Mouse (Mus musculus) MEL (cell line): ENCODE data around the gene Sv2c. TPM values are rescaled to one million over a fixed set of nuclear protein-coding genes. Genes with fewer than 3 reads are reported as not detected.

ENCODE experiments used
- DNase-seq: peaks from one replicate; pipeline ENCODE4 v3.0.0; 2011; ENCODE audit warnings: low read depth, low spot score
- H3K27ac ChIP-seq: 2 replicates; pipeline ENCODE4 v1.5.1; 2012; ENCODE audit warnings: low read depth, mild to moderate bottlenecking, control low read depth, low read length, moderate library complexity; ENCODE audit not compliant: control insufficient read depth
- H3K27me3 ChIP-seq, 2 experiments: fragments of 150-350 bp in 1 of 2; sonication (generic) in 1 of 2; 2 replicates each; pipeline ENCODE4 v1.6.1; 2012; ENCODE audit warnings: low read length in 2 of 2, mild to moderate bottlenecking in 2 of 2, improper control_type of control experiment in 1 of 2, moderate library complexity in 1 of 2; ENCODE audit not compliant: insufficient read depth in 2 of 2, control insufficient read depth in 1 of 2
- H3K36me3 ChIP-seq, 2 experiments: 2 replicates each; pipeline ENCODE4 v1.6.1; 2012 to 2014; ENCODE audit warnings: low read length in 2 of 2, improper control_type of control experiment in 1 of 2, inconsistent platforms in 1 of 2, mild to moderate bottlenecking in 1 of 2; ENCODE audit not compliant: insufficient read depth in 2 of 2, control insufficient read depth in 1 of 2
- H3K4me1 ChIP-seq, 2 experiments: fragments of 150-350 bp in 1 of 2; sonication (generic) in 1 of 2; 2 replicates each; pipeline ENCODE4 v1.6.1; 2012; ENCODE audit warnings: low read length in 2 of 2, improper control_type of control experiment in 1 of 2, mild to moderate bottlenecking in 1 of 2; ENCODE audit not compliant: insufficient read depth in 2 of 2, control insufficient read depth in 1 of 2
- H3K4me3 ChIP-seq, 2 experiments: fragments of 150-350 bp in 1 of 2; sonication (generic) in 1 of 2; 2 replicates each; pipeline ENCODE4 v1.5.1; 2012; ENCODE audit warnings: low read depth in 2 of 2, low read length in 2 of 2, mild to moderate bottlenecking in 2 of 2, moderate library complexity in 2 of 2, control low read depth in 1 of 2, improper control_type of control experiment in 1 of 2; ENCODE audit not compliant: control insufficient read depth in 1 of 2, insufficient read depth in 1 of 2
- H3K79me2 ChIP-seq: 2 replicates; pipeline ENCODE4 v1.6.1; 2012; ENCODE audit warnings: mild to moderate bottlenecking, low read length, moderate library complexity; ENCODE audit not compliant: control insufficient read depth, poor library complexity, insufficient read depth
- H3K9ac ChIP-seq: 2 replicates; pipeline ENCODE4 v1.6.1; 2012; ENCODE audit warnings: low read depth, mild to moderate bottlenecking, control low read depth, low read length, moderate library complexity; ENCODE audit not compliant: control insufficient read depth, poor library complexity, severe bottlenecking
- H3K9me3 ChIP-seq: fragments of 150-350 bp; sonication (generic); replicated peaks from 2 replicates; pipeline ENCODE4 v1.6.1; 2012; ENCODE audit warnings: mild to moderate bottlenecking, low read length, improper control_type of control experiment, moderate library complexity; ENCODE audit not compliant: insufficient read depth
- BHLHE40 ChIP-seq: IDR thresholded peaks from 2 replicates; pipeline ENCODE4 v1.6.1; 2012; ENCODE audit warnings: low read depth, mild to moderate bottlenecking, inconsistent platforms, low read length, improper control_type of control experiment, borderline replicate concordance
- CHD1 ChIP-seq: IDR thresholded peaks from 2 replicates; pipeline ENCODE4 v1.6.1; 2012; ENCODE audit warnings: low read depth, mild to moderate bottlenecking, inconsistent platforms, low read length, improper control_type of control experiment
- E2F4 ChIP-seq: IDR thresholded peaks from 2 replicates; pipeline ENCODE4 v1.6.1; 2011; ENCODE audit warnings: low read depth, low read length, improper control_type of control experiment, borderline replicate concordance
- ETS1 ChIP-seq: IDR thresholded peaks from 2 replicates; pipeline ENCODE4 v1.6.1; 2012; ENCODE audit warnings: low read depth, mild to moderate bottlenecking, inconsistent platforms, low read length, improper control_type of control experiment, moderate library complexity
- GABPA ChIP-seq: IDR thresholded peaks from 2 replicates; pipeline ENCODE4 v1.6.1; 2012; ENCODE audit warnings: low read depth, mild to moderate bottlenecking, inconsistent platforms, low read length, improper control_type of control experiment, moderate library complexity
- KAT2A ChIP-seq: conservative IDR thresholded peaks from 2 replicates; pipeline ENCODE4 v1.6.1; 2012; ENCODE audit warnings: low read depth, low read length, improper control_type of control experiment, inconsistent platforms
- MEF2A ChIP-seq: IDR thresholded peaks from 2 replicates; pipeline ENCODE4 v1.6.1; 2014; ENCODE audit warnings: low read depth, mild to moderate bottlenecking, inconsistent platforms, low read length, improper control_type of control experiment; ENCODE audit not compliant: poor library complexity, insufficient replicate concordance, severe bottlenecking; ENCODE audit errors: extremely low read depth
- NELFE ChIP-seq: IDR thresholded peaks from 2 replicates; pipeline ENCODE4 v1.6.1; 2011; ENCODE audit warnings: low read depth, low read length, improper control_type of control experiment
- POLR2A ChIP-seq, 2 experiments: IDR thresholded peaks; 2 replicates each; pipeline ENCODE4 v1.6.1; 2011 to 2012; ENCODE audit warnings: low read length in 2 of 2, mild to moderate bottlenecking in 2 of 2, control low read depth in 1 of 2, improper control_type of control experiment in 1 of 2, low read depth in 1 of 2, moderate library complexity in 1 of 2; ENCODE audit not compliant: control insufficient read depth in 1 of 2, insufficient read depth in 1 of 2, poor library complexity in 1 of 2
- POLR2AphosphoS2 ChIP-seq: IDR thresholded peaks from 2 replicates; pipeline ENCODE4 v1.6.1; 2011; ENCODE audit warnings: low read length, improper control_type of control experiment
- RAD21 ChIP-seq: IDR thresholded peaks from 2 replicates; pipeline ENCODE4 v1.6.1; 2011; ENCODE audit warnings: mild to moderate bottlenecking, low read depth, low read length, improper control_type of control experiment
- SMC3 ChIP-seq: IDR thresholded peaks from 2 replicates; pipeline ENCODE4 v1.6.1; 2011; ENCODE audit warnings: low read depth, low read length, improper control_type of control experiment
- TAL1 ChIP-seq: IDR thresholded peaks from 2 replicates; pipeline ENCODE4 v1.6.1; 2012; ENCODE audit warnings: mild to moderate bottlenecking, inconsistent platforms, low read length, moderate library complexity, mixed read lengths
- TCF12 ChIP-seq: IDR thresholded peaks from 2 replicates; pipeline ENCODE4 v1.6.1; 2014; ENCODE audit warnings: low read depth, mild to moderate bottlenecking, inconsistent platforms, low read length, improper control_type of control experiment, moderate library complexity
- USF2 ChIP-seq, 2 experiments: IDR thresholded peaks; 2 replicates each; pipeline ENCODE4 v1.6.1; 2011 to 2012; ENCODE audit warnings: improper control_type of control experiment in 2 of 2, low read length in 2 of 2, borderline replicate concordance in 1 of 2, inconsistent platforms in 1 of 2, low read depth in 1 of 2, mild to moderate bottlenecking in 1 of 2; ENCODE audit not compliant: insufficient read depth in 1 of 2
- ZC3H11A ChIP-seq: IDR thresholded peaks from 2 replicates; pipeline ENCODE4 v1.6.1; 2012; ENCODE audit warnings: low read depth, mild to moderate bottlenecking, inconsistent platforms, low read length, improper control_type of control experiment
- ZKSCAN1 ChIP-seq: IDR thresholded peaks from 2 replicates; pipeline ENCODE4 v1.6.1; 2012; ENCODE audit warnings: low read depth, mild to moderate bottlenecking, inconsistent platforms, low read length, improper control_type of control experiment, moderate library complexity
- ZMIZ1 ChIP-seq: IDR thresholded peaks from 2 replicates; pipeline ENCODE4 v1.6.1; 2012; ENCODE audit warnings: low read depth, mild to moderate bottlenecking, inconsistent platforms, low read length, improper control_type of control experiment, moderate library complexity
- ZNF384 ChIP-seq: IDR thresholded peaks from 2 replicates; pipeline ENCODE4 v1.6.1; 2012; ENCODE audit warnings: low read depth, mild to moderate bottlenecking, inconsistent platforms, low read length, improper control_type of control experiment
- polyA plus RNA-seq, 2 experiments: library from polyadenylated mRNA; stranded (reverse) in 1 of 2; unstranded in 1 of 2; fragments of >175 nt in 1 of 2; fragments of >200 nt in 1 of 2; gene quantifications; 2 replicates each; pipeline versions ENCODE4 v1.2.1 to v1.2.4; 2012; ENCODE audit warnings: low replicate concordance in 2 of 2, low read depth in 1 of 2; ENCODE audit not compliant: insufficient read length in 2 of 2, insufficient read depth in 1 of 2, missing spikeins in 1 of 2
- total RNA-seq: library from RNA; depleted of rRNA; stranded (reverse); fragments of 300-350 nt; gene quantifications from 2 replicates; pipeline ENCODE4 v1.2.3, GENCODE M21; 2012; rRNA removed

Sv2c gene
- 0.03 TPM in 1 of 2 replicates, not detected in the other for total RNA-seq
- under 1 TPM in 1 of 2 experiments, not detected in 1; 0.01 TPM for polyA plus RNA-seq

DNA sequence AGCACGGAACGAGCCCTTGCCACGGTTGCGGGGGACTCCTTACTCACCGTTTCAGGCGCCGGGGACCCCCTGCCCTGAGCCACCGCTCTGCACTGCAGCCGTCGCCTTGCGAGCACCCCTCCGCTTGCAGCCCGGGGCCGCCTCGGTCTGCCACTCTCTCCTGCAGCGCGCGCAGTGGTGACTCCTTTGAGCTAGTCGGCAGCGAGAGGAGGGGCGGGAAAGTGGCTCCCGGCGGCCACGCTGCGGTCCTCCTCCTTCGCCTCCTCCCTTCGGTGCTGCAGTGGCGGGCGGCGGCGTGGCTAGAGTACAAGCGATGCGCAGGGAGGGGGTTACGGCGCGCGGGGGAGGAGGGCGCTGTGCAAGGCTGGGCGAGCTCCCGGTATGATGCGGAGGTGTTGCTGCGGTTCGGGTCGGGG lies at the start of gene Sv2c:
Gene Sv2c, minus strand, starts transcription at position 177 of the 416 bp plus-strand sequence.
- H3K9me3 ChIP-seq = no peaks in the 10 kb centered on the region
- no peak for DNase-seq
- no peak within 1 kb of the TSS for H3K4me3 ChIP-seq
- H3K36me3 ChIP-seq = no peaks in the 10 kb centered on the region
- no peak for TF ChIP-seq POLR2A (IDR thresholded peaks at IDR 0.05; ENCODE audit: control insufficient read depth in 1 of 2, insufficient read depth in 1 of 2, low read depth in 1 of 2, low read length in 2 of 2, poor library complexity in 1 of 2)
- TF ChIP-seq TCF12 = no peak
- TF ChIP-seq SMC3 = no peak
- no peak for TF ChIP-seq CHD1
- TF ChIP-seq BHLHE40 = no peak
- TF ChIP-seq KAT2A = no peak
- no peak for TF ChIP-seq TAL1
- no peak for TF ChIP-seq GABPA
- TF ChIP-seq POLR2AphosphoS2 = no peak
- no peak for TF ChIP-seq MEF2A
- H3K27ac ChIP-seq = no peak within 1 kb of the TSS
- no peaks in the 10 kb centered on the region for H3K27me3 ChIP-seq
- no peak within 1 kb of the TSS for H3K9ac ChIP-seq
- no peaks in the 10 kb centered on the region for H3K79me2 ChIP-seq
- H3K4me1 ChIP-seq = no peaks in the 10 kb centered on the region

GRCm38 (mm10) chr13:96180671-96181161 lies 48.3 kb upstream of the Sv2c start:
- H3K36me3 ChIP-seq = no peaks in the 10 kb centered on the region
- H3K9ac ChIP-seq = no peak overlapping the region
- H3K27me3 ChIP-seq = no peaks in the 10 kb centered on the region
- H3K79me2 ChIP-seq = no peaks in the 10 kb centered on the region
- no peak for DNase-seq
- H3K9me3 ChIP-seq = no peaks in the 10 kb centered on the region
- no peak overlapping the region for H3K27ac ChIP-seq
- H3K4me3 ChIP-seq = no peak overlapping the region
- TF ChIP-seq E2F4 = no peak
- no peak for TF ChIP-seq ZKSCAN1
- TF ChIP-seq ZMIZ1 = no peak
- no peak for TF ChIP-seq ZC3H11A
- no peak for TF ChIP-seq NELFE
- TF ChIP-seq ETS1 = no peak
- no peak for TF ChIP-seq SMC3
- TF ChIP-seq ZNF384 = no peak
- no peak for TF ChIP-seq KAT2A
- no peak for TF ChIP-seq RAD21
- TF ChIP-seq USF2 (IDR thresholded peaks at IDR 0.05; ENCODE audit: borderline replicate concordance in 1 of 2, insufficient read depth in 1 of 2, low read depth in 1 of 2, low read length in 2 of 2) = no peak
- no peaks in the 10 kb centered on the region for H3K4me1 ChIP-seq
